Mouse (Mus musculus) intestine, embryonic 16.5 days (tissue): ENCODE data around the gene Hecw1. TPM values are rescaled to one million over a fixed set of nuclear protein-coding genes. Genes with fewer than 3 reads are reported as not detected.

ENCODE experiments used
- ATAC-seq: fragments of 200-750 bp; cut with Nextera tagmentation; 2 replicates; pipeline ENCODE4 v1.8.0; 2017; ENCODE audit warnings: moderate TSS enrichment, moderate library complexity
- H3K27ac ChIP-seq: fragments of 300-500 bp; sonication (generic); 2 replicates; pipeline ENCODE4 v1.5.1; 2014; ENCODE audit warnings: mild to moderate bottlenecking, low read length
- H3K27me3 ChIP-seq: fragments of 300-500 bp; sonication (generic); replicated peaks from 2 replicates; pipeline ENCODE4 v1.6.1; 2014; ENCODE audit warnings: low read length, control low read depth, mixed read lengths; ENCODE audit not compliant: control insufficient read depth, insufficient read depth
- H3K36me3 ChIP-seq: fragments of 300-500 bp; sonication (generic); 2 replicates; pipeline ENCODE4 v1.6.1; 2014; ENCODE audit warnings: low read length, control low read depth; ENCODE audit not compliant: control insufficient read depth, insufficient read depth
- H3K4me1 ChIP-seq: fragments of 300-500 bp; sonication (generic); 2 replicates; pipeline ENCODE4 v1.6.1; 2014; ENCODE audit warnings: low read length, control low read depth, mixed read lengths; ENCODE audit not compliant: control insufficient read depth, insufficient read depth
- H3K4me2 ChIP-seq: fragments of 300-500 bp; sonication (generic); 2 replicates; pipeline ENCODE4 v1.6.1; 2014; ENCODE audit warnings: low read depth, low read length, control low read depth
- H3K4me3 ChIP-seq: fragments of 300-500 bp; sonication (generic); 2 replicates; pipeline ENCODE4 v1.5.1; 2014; ENCODE audit warnings: mild to moderate bottlenecking, low read length
- H3K9ac ChIP-seq: fragments of 300-500 bp; sonication (generic); 2 replicates; pipeline ENCODE4 v1.6.1; 2014; ENCODE audit warnings: low read depth, low read length
- H3K9me3 ChIP-seq: fragments of 300-500 bp; sonication (generic); 2 replicates; pipeline ENCODE4 v1.6.1; 2016; ENCODE audit warnings: low read length, control low read depth; ENCODE audit not compliant: control insufficient read depth
- WGBS: fragments of 180-500 bp; shearing (Covaris S2); extraction: QIAGEN DNeasy Blood & Tissue Kit; methylation state at CpG from one replicate; pipeline ENCODE4 v1.1.7; 2014; 5-methylcytosine and 5-hydroxymethylcytosine counted together
- polyA plus RNA-seq: library from polyadenylated mRNA; unstranded; fragments of >200 nt; fragmentation: Nextera tagmentation; extraction: Ambion mirVana; gene quantifications from 2 replicates; pipeline ENCODE4 v1.2.1, GENCODE M21; 2015

Gene Hecw1
- polyA plus RNA-seq, 1 experiment from 2014 or later = 0.70 TPM

GRCm38 (mm10) chr13:14513934-14514333 lies 9.1 kb downstream of the Hecw1 start:
- no peak overlapping the region for H3K4me2 ChIP-seq
- H3K4me1 ChIP-seq = no peaks in the 10 kb centered on the region
- no peak overlapping the region for H3K4me3 ChIP-seq
- no peaks in the 10 kb centered on the region for H3K9me3 ChIP-seq
- H3K27ac ChIP-seq = no peak overlapping the region
- H3K27me3 ChIP-seq = no peaks in the 10 kb centered on the region
- ATAC-seq = no peak
- no peak overlapping the region for H3K9ac ChIP-seq
- no peaks in the 10 kb centered on the region for H3K36me3 ChIP-seq

- Histone ChIP-seq H3K9ac (no peak overlapping the region), H3K4me3 (no peak overlapping the region), H3K36me3 (no peaks in the 10 kb centered on the region), H3K4me2 (no peak overlapping the region), H3K27ac (no peak overlapping the region), H3K4me1 (no peaks in the 10 kb centered on the region), H3K9me3 (no peaks in the 10 kb centered on the region), H3K27me3 (no peaks in the 10 kb centered on the region)
- 85% methylated on average over 5 of the region's 5 CpGs for WGBS
- ATAC-seq = no peak
Observed at GRCm38 (mm10) chr13:14506765-14507164, 16.3 kb downstream of the Hecw1 start.

- Histone ChIP-seq H3K9me3 (no peaks in the 10 kb centered on the region), H3K27me3 (no peaks in the 10 kb centered on the region), H3K4me1 (no peaks in the 10 kb centered on the region), H3K27ac (no peak overlapping the region), H3K36me3 (no peaks in the 10 kb centered on the region), H3K9ac (no peak overlapping the region), H3K4me3 (no peak overlapping the region), H3K4me2 (no peak overlapping the region)
- WGBS = 51% methylated on average over 1 of the region's 1 CpGs
- ATAC-seq = no peak
Observed at GRCm38 (mm10) chr13:14500251-14500650, 22.8 kb downstream of the Hecw1 start.

GRCm38 (mm10) chr13:14498780-14499179 lies 24.2 kb downstream of the Hecw1 start:
- no peak overlapping the region for H3K9ac ChIP-seq
- no peak overlapping the region for H3K27ac ChIP-seq
- no peak overlapping the region for H3K4me3 ChIP-seq
- WGBS = 87% methylated on average over 8 of the region's 8 CpGs
- H3K36me3 ChIP-seq = no peaks in the 10 kb centered on the region
- no peak overlapping the region for H3K4me2 ChIP-seq
- H3K9me3 ChIP-seq = no peaks in the 10 kb centered on the region
- no peak for ATAC-seq
- no peaks in the 10 kb centered on the region for H3K27me3 ChIP-seq
- H3K4me1 ChIP-seq = no peaks in the 10 kb centered on the region

GRCm38 (mm10) chr13:14496954-14497353 lies 26.1 kb downstream of the Hecw1 start:
- H3K27ac ChIP-seq = no peak overlapping the region
- H3K9ac ChIP-seq = no peak overlapping the region
- H3K27me3 ChIP-seq = no peaks in the 10 kb centered on the region
- 79% methylated on average over 2 of the region's 2 CpGs for WGBS
- H3K36me3 ChIP-seq = no peaks in the 10 kb centered on the region
- no peak overlapping the region for H3K4me3 ChIP-seq
- no peaks in the 10 kb centered on the region for H3K9me3 ChIP-seq
- no peaks in the 10 kb centered on the region for H3K4me1 ChIP-seq
- ATAC-seq = no peak
- no peak overlapping the region for H3K4me2 ChIP-seq

- Histone ChIP-seq H3K4me3 (no peak overlapping the region), H3K4me1 (no peaks in the 10 kb centered on the region), H3K36me3 (no peaks in the 10 kb centered on the region), H3K9ac (no peak overlapping the region), H3K27me3 (no peaks in the 10 kb centered on the region), H3K9me3 (no peaks in the 10 kb centered on the region), H3K4me2 (no peak overlapping the region), H3K27ac (no peak overlapping the region)
- WGBS = 83% methylated on average over 2 of the region's 2 CpGs
- ATAC-seq = no peak
Observed at GRCm38 (mm10) chr13:14487812-14488211, 35.2 kb downstream of the Hecw1 start.

GRCm38 (mm10) chr13:14471121-14471520 lies 51.9 kb downstream of the Hecw1 start:
- Histone ChIP-seq H3K9me3 (no peaks in the 10 kb centered on the region), H3K36me3 (no peaks in the 10 kb centered on the region), H3K27ac (no peak overlapping the region), H3K4me1 (no peaks in the 10 kb centered on the region), H3K4me3 (no peak overlapping the region), H3K9ac (no peak overlapping the region), H3K4me2 (no peak overlapping the region), H3K27me3 (no peaks in the 10 kb centered on the region)
- 79% methylated on average over 1 of the region's 1 CpGs for WGBS
- ATAC-seq = no peak

GRCm38 (mm10) chr13:14467517-14467916 lies 55.5 kb downstream of the Hecw1 start:
- ATAC-seq = no peak
- no peaks in the 10 kb centered on the region for H3K9me3 ChIP-seq
- H3K4me3 ChIP-seq = no peak overlapping the region
- no peak overlapping the region for H3K27ac ChIP-seq
- no peaks in the 10 kb centered on the region for H3K4me1 ChIP-seq
- no peaks in the 10 kb centered on the region for H3K27me3 ChIP-seq
- no peak overlapping the region for H3K4me2 ChIP-seq
- WGBS = 67% methylated on average over 3 of the region's 3 CpGs
- H3K36me3 ChIP-seq = no peaks in the 10 kb centered on the region
- no peak overlapping the region for H3K9ac ChIP-seq

- no peak overlapping the region for H3K4me2 ChIP-seq
- no peaks in the 10 kb centered on the region for H3K9me3 ChIP-seq
- no peaks in the 10 kb centered on the region for H3K36me3 ChIP-seq
- H3K4me3 ChIP-seq = no peak overlapping the region
- H3K27ac ChIP-seq = no peak overlapping the region
- no peaks in the 10 kb centered on the region for H3K27me3 ChIP-seq
- WGBS = 85% methylated on average over 5 of the region's 5 CpGs
- no peak for ATAC-seq
- H3K4me1 ChIP-seq = no peaks in the 10 kb centered on the region
- no peak overlapping the region for H3K9ac ChIP-seq
Observed at GRCm38 (mm10) chr13:14461036-14461435, 62.0 kb downstream of the Hecw1 start.

- Histone ChIP-seq H3K9ac (no peak overlapping the region), H3K4me1 (no peaks in the 10 kb centered on the region), H3K4me3 (no peak overlapping the region), H3K4me2 (no peak overlapping the region), H3K27me3 (no peaks in the 10 kb centered on the region), H3K27ac (no peak overlapping the region), H3K36me3 (no peaks in the 10 kb centered on the region), H3K9me3 (no peaks in the 10 kb centered on the region)
- no peak for ATAC-seq
- WGBS = 77% methylated on average over 2 of the region's 2 CpGs
Observed at GRCm38 (mm10) chr13:14457043-14457442, 66.0 kb downstream of the Hecw1 start.
